Mouse (Mus musculus) heart, embryonic 14.5 days (tissue): ENCODE measurements around the gene Dner. TPM values are rescaled to one million over a fixed set of nuclear protein-coding genes. Genes with fewer than 3 reads are reported as not detected.

Experiments
- ATAC-seq: fragments of 200-750 bp; cut with Nextera tagmentation; 2 replicates; pipeline ENCODE4 v1.8.0; 2017; ENCODE audit warnings: low read depth, moderate TSS enrichment; ENCODE audit not compliant: insufficient number of reproducible peaks, insufficient read depth, low FRiP score
- H3K27ac ChIP-seq, 2 experiments: fragments of 200-500 bp in 1 of 2; fragments of 300-500 bp in 1 of 2; sonication (generic) in 1 of 2; replicated peaks in 1 of 2; 2 replicates each; pipeline ENCODE4 v1.5.1; 2012 to 2014; ENCODE audit warnings: low read depth in 2 of 2, low read length in 2 of 2, control low read depth in 1 of 2, mild to moderate bottlenecking in 1 of 2, mixed read lengths in 1 of 2; ENCODE audit not compliant: control insufficient read depth in 1 of 2, insufficient read depth in 1 of 2
- H3K27me3 ChIP-seq: fragments of 300-500 bp; sonication (generic); 2 replicates; pipeline ENCODE4 v1.6.1; 2014; ENCODE audit warnings: mild to moderate bottlenecking, low read length, control low read depth; ENCODE audit not compliant: control insufficient read depth, insufficient read depth
- H3K36me3 ChIP-seq: fragments of 300-500 bp; sonication (generic); 2 replicates; pipeline ENCODE4 v1.6.1; 2014; ENCODE audit warnings: mild to moderate bottlenecking, control low read depth, low read length, mixed read lengths; ENCODE audit not compliant: control insufficient read depth, insufficient read depth
- H3K4me1 ChIP-seq, 2 experiments: fragments of 200-500 bp in 1 of 2; fragments of 300-500 bp in 1 of 2; sonication (generic) in 1 of 2; 2 replicates each; pipeline ENCODE4 v1.6.1; 2012 to 2014; ENCODE audit warnings: low read length in 2 of 2, control low read depth in 1 of 2, mixed read lengths in 1 of 2; ENCODE audit not compliant: control insufficient read depth in 2 of 2, insufficient read depth in 2 of 2
- H3K4me2 ChIP-seq: fragments of 300-500 bp; sonication (generic); 2 replicates; pipeline ENCODE4 v1.6.1; 2014; ENCODE audit warnings: mild to moderate bottlenecking, low read length
- H3K4me3 ChIP-seq, 2 experiments: fragments of 200-500 bp in 1 of 2; fragments of 300-500 bp in 1 of 2; sonication (generic) in 1 of 2; 2 replicates each; pipeline ENCODE4 v1.5.1; 2012 to 2014; ENCODE audit warnings: low read length in 2 of 2, mild to moderate bottlenecking in 2 of 2, control low read depth in 1 of 2, low read depth in 1 of 2, moderate library complexity in 1 of 2; ENCODE audit not compliant: control insufficient read depth in 1 of 2, insufficient read depth in 1 of 2
- H3K9ac ChIP-seq: fragments of 300-500 bp; sonication (generic); 2 replicates; pipeline ENCODE4 v1.6.1; 2014; ENCODE audit warnings: mild to moderate bottlenecking, low read length
- H3K9me3 ChIP-seq: fragments of 300-500 bp; sonication (generic); 2 replicates; pipeline ENCODE4 v1.6.1; 2016; ENCODE audit warnings: low read length, control low read depth; ENCODE audit not compliant: control insufficient read depth
- WGBS: fragments of 180-500 bp; shearing (Covaris S2); extraction: QIAGEN DNeasy Blood & Tissue Kit; methylation state at CpG from one replicate; pipeline ENCODE4 v1.1.7; 2014; 5-methylcytosine and 5-hydroxymethylcytosine counted together
- polyA plus RNA-seq: library from polyadenylated mRNA; unstranded; fragments of >200 nt; fragmentation: Nextera tagmentation; extraction: Ambion mirVana; gene quantifications from 2 replicates; pipeline ENCODE4 v1.2.1, GENCODE M21; 2014

Gene Dner
- polyA plus RNA-seq, 1 experiment from 2014 or later: 0.85 TPM

DNA sequence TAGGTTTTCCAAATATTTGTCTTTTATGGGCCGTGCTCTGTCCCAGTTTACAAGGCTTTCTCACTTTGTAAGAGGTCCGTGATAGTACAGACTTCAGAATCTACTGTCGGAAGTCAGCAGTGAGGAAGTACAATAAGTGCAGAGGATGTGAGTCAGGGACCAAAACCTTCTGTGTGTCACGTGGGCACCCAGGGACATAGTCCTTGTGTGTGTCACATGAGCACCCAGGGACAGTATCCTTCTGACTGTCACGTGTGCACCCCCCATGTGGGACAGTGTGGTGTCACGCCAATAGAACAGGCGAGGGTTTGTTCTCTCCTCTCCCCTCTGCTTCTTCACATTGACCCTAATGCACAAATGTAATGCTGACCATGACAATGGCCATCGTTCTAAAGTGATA, 134.2 kb downstream of the Dner start:
- ATAC-seq: no peak
- H3K27me3 ChIP-seq: no peaks in the 10 kb centered on the region
- H3K9me3 ChIP-seq: no peaks in the 10 kb centered on the region
- no peak overlapping the region for H3K9ac ChIP-seq
- no peaks in the 10 kb centered on the region for H3K4me1 ChIP-seq
- WGBS: 67% methylated on average over 8 of the region's 8 CpGs
- no peak overlapping the region for H3K27ac ChIP-seq
- no peaks in the 10 kb centered on the region for H3K36me3 ChIP-seq
- H3K4me2 ChIP-seq: no peak overlapping the region
- H3K4me3 ChIP-seq: no peak overlapping the region

DNA sequence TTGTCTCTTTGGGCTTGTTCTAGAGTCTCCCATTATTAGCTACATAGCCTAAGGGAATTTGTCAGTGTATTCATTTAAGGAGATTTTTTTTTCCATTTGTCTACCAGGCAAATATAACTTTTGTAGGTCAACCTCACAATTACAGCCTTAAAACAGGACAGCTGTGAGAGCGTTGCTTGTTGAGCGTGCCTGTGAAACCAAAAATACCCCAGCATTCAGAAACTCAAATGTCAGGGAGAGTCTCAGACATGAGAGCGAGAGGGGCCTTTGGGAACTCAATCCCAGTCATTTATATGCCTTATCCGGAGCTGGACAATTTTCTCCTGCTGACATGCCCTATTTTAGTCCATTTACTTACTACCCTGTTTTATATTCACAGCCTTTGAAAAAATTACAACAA, 134.6 kb downstream of the Dner start:
- H3K9me3 ChIP-seq: no peaks in the 10 kb centered on the region
- H3K36me3 ChIP-seq: no peaks in the 10 kb centered on the region
- no peak overlapping the region for H3K4me3 ChIP-seq
- H3K9ac ChIP-seq: no peak overlapping the region
- no peaks in the 10 kb centered on the region for H3K4me1 ChIP-seq
- 59% methylated on average over 4 of the region's 4 CpGs for WGBS
- H3K27ac ChIP-seq: no peak overlapping the region
- H3K27me3 ChIP-seq: no peaks in the 10 kb centered on the region
- H3K4me2 ChIP-seq: no peak overlapping the region
- ATAC-seq: no peak

DNA sequence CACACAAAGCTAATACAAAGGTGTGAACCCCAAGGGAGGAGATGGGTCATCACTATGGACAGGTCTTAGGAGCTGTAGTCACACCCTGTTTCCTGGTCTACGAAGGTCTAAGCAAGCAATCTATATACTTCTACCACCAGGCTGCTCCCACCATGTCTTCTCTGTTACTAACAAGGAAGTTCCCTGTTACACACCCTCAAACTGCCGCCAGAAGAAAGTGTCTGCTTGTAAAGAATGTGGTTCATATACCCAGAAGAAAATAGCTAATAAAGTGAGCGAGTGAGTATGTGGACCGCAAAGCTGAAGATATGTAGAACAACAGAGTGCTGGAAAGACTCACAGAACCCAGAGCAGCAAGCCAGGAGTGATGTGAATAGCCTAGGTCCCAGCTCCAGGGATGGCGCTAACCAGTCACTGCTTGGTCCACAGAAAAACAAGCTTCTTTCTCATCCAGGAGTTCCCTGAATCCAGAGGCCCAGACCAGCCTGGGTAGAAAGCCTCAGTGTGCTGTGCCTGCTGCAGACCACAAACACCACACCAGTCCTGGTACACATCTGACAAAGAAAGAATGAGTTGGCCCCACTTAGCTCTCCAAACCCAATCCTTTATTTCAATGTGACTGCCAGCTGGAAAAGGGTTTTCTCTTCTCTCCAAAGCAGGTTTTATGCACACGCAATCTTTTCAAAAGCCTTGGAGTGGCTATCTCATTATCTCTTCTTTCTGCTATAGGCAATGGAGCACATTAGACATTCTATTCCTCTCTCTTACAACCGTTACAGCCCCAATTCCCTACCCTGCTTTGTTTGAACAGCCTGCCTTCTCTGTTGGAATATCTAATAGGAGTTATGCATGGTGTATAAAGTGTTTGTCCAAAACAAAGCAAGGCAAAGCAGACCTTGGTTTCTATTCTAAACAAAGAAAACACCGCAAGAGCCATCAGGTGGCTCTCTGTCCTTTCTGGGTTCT, 139.2 kb downstream of the Dner start:
- no peak overlapping the region for H3K27ac ChIP-seq
- H3K27me3 ChIP-seq: no peaks in the 10 kb centered on the region
- H3K9ac ChIP-seq: no peak overlapping the region
- H3K36me3 ChIP-seq: no peaks in the 10 kb centered on the region
- WGBS: 84% methylated on average over 8 of the region's 8 CpGs
- peaks cover 3% of the 10 kb centered on the region; the same call in 1 of the 2 replicates for H3K9me3 ChIP-seq
- no peak overlapping the region for H3K4me2 ChIP-seq
- ATAC-seq: no peak
- peaks cover 0 to 6% of the 10 kb centered on the region in 2 experiments; a peak in 1 of 4 replicates for H3K4me1 ChIP-seq
- no peak overlapping the region for H3K4me3 ChIP-seq

DNA sequence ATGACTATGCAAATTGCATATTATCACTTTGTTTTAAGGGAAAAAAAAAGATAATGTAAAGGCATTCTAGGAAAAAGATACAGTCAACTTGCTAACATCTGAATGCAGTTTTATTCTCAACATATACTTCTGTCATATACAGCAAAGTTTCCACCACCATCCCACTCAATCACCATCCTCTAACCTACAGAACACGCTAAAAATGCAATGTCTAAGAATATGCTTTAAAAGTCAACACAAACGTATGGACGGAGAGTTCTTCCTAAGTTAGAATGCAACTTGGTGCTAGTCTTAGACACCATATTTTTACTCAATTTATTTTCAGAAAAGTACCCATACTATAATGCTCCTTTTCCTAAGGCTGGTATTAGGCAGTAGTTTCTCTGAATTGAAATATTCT, 144.0 kb downstream of the Dner start:
- Histone ChIP-seq H3K4me1 (peaks cover 0 to 6% of the 10 kb centered on the region in 2 experiments; a peak in 2 of 4 replicates), H3K36me3 (no peaks in the 10 kb centered on the region), H3K9me3 (peaks cover 3% of the 10 kb centered on the region; the same call in 1 of the 2 replicates), H3K4me2 (no peak overlapping the region), H3K27me3 (no peaks in the 10 kb centered on the region), H3K27ac (no peak overlapping the region), H3K9ac (no peak overlapping the region), H3K4me3 (no peak overlapping the region)
- WGBS: 89% methylated on average over 3 of the region's 3 CpGs
- ATAC-seq: no peak

DNA sequence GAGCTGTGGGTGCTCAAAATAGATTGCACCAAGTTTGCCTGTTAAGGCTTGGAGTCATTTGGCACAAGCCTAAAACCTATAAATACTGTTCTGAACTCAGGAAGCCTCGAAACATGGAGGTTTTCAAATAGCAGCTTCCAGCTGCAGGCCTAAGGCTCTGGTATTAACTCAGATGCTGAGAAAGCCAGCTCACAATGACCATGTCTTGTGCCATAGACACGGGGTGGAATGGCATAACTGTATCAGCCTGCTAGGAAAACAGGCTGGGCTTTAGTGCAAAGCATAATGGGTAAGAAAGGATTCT, 146.0 kb downstream of the Dner start:
- Histone ChIP-seq H3K4me1 (peaks cover 0 to 6% of the 10 kb centered on the region in 2 experiments; a peak in 2 of 4 replicates), H3K4me3 (no peak overlapping the region), H3K9ac (no peak overlapping the region), H3K36me3 (no peaks in the 10 kb centered on the region), H3K4me2 (no peak overlapping the region), H3K9me3 (peaks cover 3% of the 10 kb centered on the region; the same call in 1 of the 2 replicates), H3K27ac (no peak overlapping the region), H3K27me3 (no peaks in the 10 kb centered on the region)
- ATAC-seq: no peak
- WGBS: 35% methylated on average over 2 of the region's 2 CpGs

DNA sequence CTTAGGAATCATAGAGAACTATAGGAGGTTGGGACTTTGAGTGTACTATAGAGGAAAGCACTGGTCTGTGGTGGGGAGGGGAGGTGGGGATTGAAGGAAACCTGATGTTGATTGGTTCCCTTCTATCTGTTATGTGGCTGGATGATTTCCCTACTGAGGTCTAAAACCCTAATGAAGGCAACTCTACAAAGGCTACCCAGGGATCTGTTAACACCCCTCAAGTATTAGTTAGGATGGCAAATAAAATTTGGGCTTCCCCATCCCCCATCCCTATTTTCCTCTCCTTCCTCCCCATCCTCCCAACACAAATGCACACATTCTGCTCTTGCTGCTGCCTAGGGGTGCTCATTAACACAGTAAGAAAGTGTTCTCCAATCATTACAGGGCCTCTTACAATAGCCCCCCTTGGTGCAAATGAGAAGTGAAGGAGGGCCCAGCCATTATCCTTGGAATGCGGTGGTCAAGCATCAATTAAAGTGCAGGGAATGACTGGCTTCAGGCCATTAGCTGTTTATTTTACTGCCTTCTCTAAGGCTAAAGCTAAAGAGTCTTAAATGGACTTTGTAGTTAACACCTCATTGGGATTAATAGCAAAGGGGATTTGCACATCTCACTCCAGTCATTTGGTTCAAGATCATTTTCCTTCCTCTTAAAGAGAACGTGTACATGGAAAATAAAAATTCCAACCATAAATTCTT, 146.5 kb downstream of the Dner start:
- Histone ChIP-seq H3K4me1 (peaks cover 0 to 3% of the 10 kb centered on the region in 2 experiments; a peak in 2 of 4 replicates), H3K4me2 (no peak overlapping the region), H3K4me3 (no peak overlapping the region), H3K9ac (no peak overlapping the region), H3K27ac (no peak overlapping the region), H3K36me3 (no peaks in the 10 kb centered on the region), H3K27me3 (no peaks in the 10 kb centered on the region), H3K9me3 (peaks cover 3% of the 10 kb centered on the region; the same call in 1 of the 2 replicates)
- 28% methylated on average over 2 of the region's 2 CpGs for WGBS
- no peak for ATAC-seq

DNA sequence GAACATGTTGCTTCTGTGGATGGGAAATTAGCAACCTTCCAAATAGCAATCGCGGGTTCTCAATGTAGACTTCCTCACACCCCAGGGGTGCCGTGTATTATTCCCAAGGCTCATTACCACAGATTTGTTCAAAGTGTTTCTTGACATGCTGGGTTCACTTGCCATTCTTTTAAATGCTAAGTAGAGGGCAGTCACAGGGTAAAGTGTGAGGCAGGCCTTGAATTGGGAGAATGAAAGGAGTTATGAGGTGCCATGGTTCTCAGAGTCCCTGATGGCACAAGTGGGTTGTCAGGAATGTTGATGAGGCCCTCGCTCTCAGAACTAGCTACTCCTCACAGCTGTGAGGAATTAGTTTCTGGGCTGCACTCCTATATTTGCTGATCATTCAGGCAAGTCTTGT, 160.0 kb downstream of the Dner start:
- no peaks in the 10 kb centered on the region for H3K4me1 ChIP-seq
- ATAC-seq: no peak
- H3K27me3 ChIP-seq: no peaks in the 10 kb centered on the region
- no peak overlapping the region for H3K27ac ChIP-seq
- no peaks in the 10 kb centered on the region for H3K9me3 ChIP-seq
- no peak overlapping the region for H3K4me2 ChIP-seq
- 80% methylated on average over 4 of the region's 4 CpGs for WGBS
- H3K4me3 ChIP-seq: no peak overlapping the region
- H3K9ac ChIP-seq: no peak overlapping the region
- no peaks in the 10 kb centered on the region for H3K36me3 ChIP-seq
